Mouse (Mus musculus): ENCODE results near the gene Cort.
A peak's percentile ranks its signal among the peaks of the same experiment; 100 is the strongest.

The Cort gene

DNA sequence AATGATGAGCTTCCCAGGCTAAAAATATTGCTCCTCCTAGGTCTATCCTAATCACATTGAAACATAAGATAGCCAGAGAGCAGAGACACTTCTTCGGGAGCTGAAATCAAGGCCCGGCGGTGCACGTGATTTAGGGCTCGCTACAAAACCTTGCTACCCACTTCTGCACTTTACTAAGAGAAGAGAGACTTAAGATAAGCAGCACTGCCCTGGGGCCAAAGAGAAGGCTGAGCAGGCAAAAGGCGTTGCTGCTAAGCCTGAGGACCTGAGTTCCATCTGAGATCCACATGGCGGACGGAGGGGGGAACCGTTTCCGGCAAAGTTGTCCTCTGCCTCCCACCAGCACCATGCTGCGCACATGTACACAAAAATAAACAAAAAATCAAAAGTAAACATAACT is 28.0 kb downstream of the Cort start:
- DNase-seq (ENCODE audit: low spot score) = no peak

DNA sequence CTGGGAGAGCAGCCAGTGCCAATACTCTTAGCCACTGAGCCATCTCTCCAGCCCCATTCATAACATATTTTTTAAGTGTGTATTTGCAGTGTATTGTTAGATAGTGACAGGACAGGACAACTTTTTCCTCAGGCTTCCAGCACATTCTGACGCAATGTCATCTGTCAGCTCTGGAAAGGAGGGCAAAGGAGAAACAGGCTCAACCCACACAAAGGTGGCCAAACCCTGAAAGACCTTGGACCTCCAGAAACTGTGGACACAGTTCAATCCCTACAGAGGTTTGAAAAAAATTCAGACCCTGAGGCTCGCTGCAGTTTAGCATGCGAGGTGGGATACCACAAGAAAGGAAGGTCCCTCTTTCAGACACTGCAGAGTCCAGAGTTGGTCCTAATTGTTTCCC is 28.6 kb downstream of the Cort start:
- DNase-seq (ENCODE audit: low spot score) = no peak

GRCm38 (mm10) chr4:149091364-149091763 is 35.2 kb downstream of the Cort start:
- DNase-seq (ENCODE audit: low spot score) = no peak

DNA sequence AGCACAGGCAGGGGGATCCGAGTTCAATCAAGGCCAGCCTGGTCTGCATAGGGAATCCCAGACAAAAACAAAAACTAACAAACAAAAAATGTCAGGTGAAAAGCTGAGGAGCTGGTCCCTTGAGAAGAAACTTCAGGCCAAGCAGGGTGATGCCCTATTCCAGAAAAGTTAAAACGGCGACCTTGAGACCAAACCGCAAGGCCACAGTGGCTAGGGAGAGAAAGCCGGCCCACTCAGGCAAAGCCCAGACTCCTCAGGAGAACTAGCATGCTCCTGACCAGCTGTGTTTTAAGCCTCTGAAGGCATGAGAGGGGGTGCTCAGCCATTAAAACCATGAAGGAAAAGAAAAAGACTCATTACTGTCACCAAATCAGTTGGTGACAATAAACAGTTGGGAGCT is 41.2 kb downstream of the Cort start:
- DNase-seq (ENCODE audit: low spot score) = peak; percentile 72

- peak; percentile 77 for DNase-seq (ENCODE audit: low spot score)
Observed at GRCm38 (mm10) chr4:149081528-149081927, 45.0 kb downstream of the Cort start.

DNA sequence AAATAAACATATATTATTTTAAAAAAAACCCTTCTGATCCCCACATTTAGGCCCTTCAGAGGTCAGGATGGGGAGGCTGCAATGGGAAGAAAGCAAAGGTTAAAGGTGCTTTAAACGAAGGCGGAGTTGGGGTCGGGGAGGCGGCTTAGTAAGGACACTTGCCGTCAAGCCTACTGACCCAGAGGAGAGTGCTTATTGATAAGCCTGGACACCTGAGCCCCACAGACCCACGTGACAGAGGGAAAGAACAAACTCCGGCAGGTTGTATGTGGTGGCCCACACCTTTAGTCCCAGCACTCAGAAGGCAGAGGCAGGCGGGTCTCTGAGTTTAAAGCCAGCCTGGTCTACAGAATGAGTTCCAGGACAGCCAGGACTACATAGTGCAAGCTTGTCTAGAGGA is 46.5 kb downstream of the Cort start:
- DNase-seq (ENCODE audit: low spot score) = no peak

DNA sequence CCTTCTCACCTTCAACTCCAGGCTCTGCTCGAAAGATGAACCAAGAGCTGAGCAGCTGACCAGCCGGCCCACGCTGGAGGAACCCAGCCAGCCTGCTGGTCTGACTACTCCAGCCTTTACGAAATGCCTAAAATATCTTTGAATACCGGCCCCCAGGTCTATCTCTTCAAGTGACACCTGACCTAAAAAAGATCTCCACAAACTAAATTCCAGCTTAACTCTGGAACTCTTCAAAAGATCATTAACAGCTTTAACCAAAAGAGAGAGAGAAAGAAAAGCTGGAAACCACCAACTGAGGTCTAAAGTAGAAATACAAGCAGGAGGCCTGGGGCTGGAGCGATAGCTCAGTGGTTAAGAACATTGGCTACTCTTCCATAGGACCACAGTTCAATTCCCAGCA is 46.9 kb downstream of the Cort start:
- no peak for DNase-seq (ENCODE audit: low spot score)

DNA sequence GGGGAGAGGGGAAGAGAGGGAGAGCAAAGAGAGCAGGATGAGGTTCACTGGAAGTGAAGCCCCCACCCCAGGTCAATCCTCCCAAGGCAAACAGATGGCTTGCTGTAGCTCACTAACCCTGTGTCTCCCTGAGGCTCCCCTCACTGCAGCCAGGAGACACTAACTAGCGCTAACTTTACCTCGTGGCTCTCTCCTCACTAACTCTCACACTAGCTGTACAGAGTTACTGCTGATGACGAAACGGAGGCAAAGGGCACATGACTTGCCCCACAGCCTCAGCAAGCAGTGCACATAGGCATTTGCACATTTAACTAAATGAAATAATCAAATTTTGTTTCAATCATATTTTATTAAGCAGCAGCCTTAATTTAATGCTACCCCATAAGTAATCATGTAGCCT is 48.3 kb downstream of the Cort start:
- DNase-seq (ENCODE audit: low spot score) = no peak

DNA sequence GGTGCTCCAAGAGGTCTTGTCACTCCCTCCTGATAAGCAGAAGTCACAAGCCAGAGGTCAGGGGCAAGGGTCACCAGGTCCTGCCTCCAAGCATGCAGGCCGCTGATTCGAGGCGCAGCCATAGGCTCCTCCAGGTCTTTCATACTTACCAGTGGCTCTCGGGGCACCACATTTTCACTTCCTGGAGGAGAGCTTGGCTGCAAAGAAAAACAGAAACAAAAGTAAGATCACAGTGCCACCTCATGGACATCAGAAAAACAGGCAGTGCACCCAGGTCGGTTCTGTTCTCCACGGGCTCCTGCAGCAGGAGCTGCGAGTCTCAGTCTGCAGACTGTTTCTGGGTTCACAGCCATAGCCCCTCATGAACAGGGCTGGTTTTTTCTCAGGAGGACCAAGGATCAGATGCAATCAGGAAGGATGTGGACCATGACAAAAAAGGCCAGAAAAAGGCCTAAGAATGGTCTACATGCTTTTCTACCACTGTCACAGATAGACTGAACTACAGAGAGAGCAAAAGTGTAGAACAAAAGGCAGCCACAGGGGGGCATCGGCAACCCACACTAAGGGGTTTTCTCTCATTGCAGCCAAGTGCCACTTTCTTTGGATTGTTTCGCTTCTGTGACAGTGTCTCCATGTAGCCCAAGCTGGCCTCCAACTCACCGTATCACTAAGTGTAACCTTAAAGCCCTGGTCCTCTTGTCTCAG is 50.5 kb downstream of the Cort start:
- peak; percentile 37 for DNase-seq (ENCODE audit: low spot score)

- no peak for DNase-seq (ENCODE audit: low spot score)
Observed at GRCm38 (mm10) chr4:149075073-149075472, 51.5 kb downstream of the Cort start.
